Mouse (Mus musculus): ENCODE measurements around the gene Ilf2. TPM values are rescaled to one million over a fixed set of nuclear protein-coding genes. Genes with fewer than 3 reads are reported as not detected.

Ilf2 gene
- polyA plus RNA-seq, 1 experiment = 50.4 TPM

- TF ChIP-seq POLR2AphosphoS2 (IDR thresholded peaks at IDR 0.05; ENCODE audit: insufficient read length, low read depth) = no peak
- TF ChIP-seq USF1 (IDR thresholded peaks at IDR 0.05; ENCODE audit: low read depth) = no peak
- TF ChIP-seq TCF12 (IDR thresholded peaks at IDR 0.05; ENCODE audit: insufficient read depth, poor library complexity, severe bottlenecking) = no peak
- TF ChIP-seq MYOD1 (IDR thresholded peaks at IDR 0.05; ENCODE audit: control insufficient read depth in 1 of 3, insufficient read length in 2 of 3, low read depth in 2 of 3) = no peak
- TF ChIP-seq REST (IDR thresholded peaks at IDR 0.05; ENCODE audit: insufficient read depth, insufficient read length) = no peak
- TF ChIP-seq SRF (IDR thresholded peaks at IDR 0.05; ENCODE audit: control insufficient read depth, insufficient read length, low read depth) = no peak
- Histone ChIP-seq H3K36me3 (ENCODE audit: control insufficient read depth, insufficient read depth) (peaks cover 30% of the 10 kb centered on the region), H3ac (ENCODE audit: control insufficient read depth, insufficient read length) (peak overlapping the region; percentile 65), H3K4me3 (peak overlapping the region; percentile 91), H3K4me2 (ENCODE audit: low read depth) (peak overlapping the region; percentile 92), H3K27me3 (ENCODE audit: control insufficient read depth, insufficient read depth, insufficient read length) (no peaks in the 10 kb centered on the region), H3K79me2 (ENCODE audit: control insufficient read depth, insufficient read depth) (peaks cover 43% of the 10 kb centered on the region)
These were observed 33.8 kb downstream of the Ilf2 start for GRCm38 (mm10) chr3:90509747-90510123.

GRCm38 (mm10) chr3:90512276-90512675, 36.4 kb downstream of the Ilf2 start:
- Histone ChIP-seq H3K4me2 (ENCODE audit: low read depth) (no peak overlapping the region), H3K27me3 (ENCODE audit: control insufficient read depth, insufficient read depth, insufficient read length) (no peaks in the 10 kb centered on the region), H3ac (ENCODE audit: control insufficient read depth, insufficient read length) (no peak overlapping the region), H3K79me2 (ENCODE audit: control insufficient read depth, insufficient read depth) (peaks cover 19% of the 10 kb centered on the region), H3K36me3 (ENCODE audit: control insufficient read depth, insufficient read depth) (peaks cover 5% of the 10 kb centered on the region), H3K4me3 (no peak overlapping the region)
- no peak for TF ChIP-seq TCF12 (IDR thresholded peaks at IDR 0.05; ENCODE audit: insufficient read depth, poor library complexity, severe bottlenecking)
- no peak for TF ChIP-seq POLR2A (IDR thresholded peaks at IDR 0.05; ENCODE audit: insufficient read length, low read depth)

- peak overlapping the region; percentile 96 for H3K4me2 ChIP-seq (ENCODE audit: low read depth)
- no peak for TF ChIP-seq CEBPB (IDR thresholded peaks at IDR 0.05; ENCODE audit: insufficient read depth, poor library complexity, severe bottlenecking)
- TF ChIP-seq POLR2AphosphoS2 (IDR thresholded peaks at IDR 0.05; ENCODE audit: insufficient read length, low read depth) = no peak
- no peak for TF ChIP-seq MYOD1 (IDR thresholded peaks at IDR 0.05; ENCODE audit: control insufficient read depth in 1 of 3, insufficient read length in 2 of 3, low read depth in 2 of 3)
- no peak for TF ChIP-seq TCF3 (IDR thresholded peaks at IDR 0.05; ENCODE audit: insufficient read length, low read depth)
- TF ChIP-seq MAX (IDR thresholded peaks at IDR 0.05; ENCODE audit: low read depth) = no peak
- no peak for TF ChIP-seq E2F4 (IDR thresholded peaks at IDR 0.05; ENCODE audit: insufficient read depth)
- no peak for TF ChIP-seq USF1 (IDR thresholded peaks at IDR 0.05; ENCODE audit: low read depth)
- TF ChIP-seq TCF12 (IDR thresholded peaks at IDR 0.05; ENCODE audit: insufficient read depth, poor library complexity, severe bottlenecking) = no peak
- no peak for TF ChIP-seq POLR2A (IDR thresholded peaks at IDR 0.05; ENCODE audit: insufficient read length, low read depth)
- TF ChIP-seq REST (IDR thresholded peaks at IDR 0.05; ENCODE audit: insufficient read depth, insufficient read length) = no peak
- no peak for TF ChIP-seq SRF (IDR thresholded peaks at IDR 0.05; ENCODE audit: control insufficient read depth, insufficient read length, low read depth)
- TF ChIP-seq MYOG (IDR thresholded peaks at IDR 0.05; ENCODE audit: control insufficient read depth in 1 of 3, insufficient read depth in 1 of 3, insufficient read length in 2 of 3, low read depth in 2 of 3) = no peak
- H3ac ChIP-seq (ENCODE audit: control insufficient read depth, insufficient read length) = peak overlapping the region; percentile 64
- H3K4me3 ChIP-seq = peak overlapping the region; percentile 52
- no peaks in the 10 kb centered on the region for H3K36me3 ChIP-seq (ENCODE audit: control insufficient read depth, insufficient read depth)
- H3K27me3 ChIP-seq (ENCODE audit: control insufficient read depth, insufficient read depth, insufficient read length) = no peaks in the 10 kb centered on the region
- H3K79me2 ChIP-seq (ENCODE audit: control insufficient read depth, insufficient read depth) = peaks cover 10% of the 10 kb centered on the region
These were observed 37.2 kb downstream of the Ilf2 start for GRCm38 (mm10) chr3:90512948-90513642.

- Histone ChIP-seq H3K4me3 (peak within 1 kb of the TSS; percentile 52), H3K4me2 (ENCODE audit: low read depth) (peak within 1 kb of the TSS; percentile 96), H3ac (ENCODE audit: control insufficient read depth, insufficient read length) (peak within 1 kb of the TSS; percentile 64), H3K36me3 (ENCODE audit: control insufficient read depth, insufficient read depth) (no peaks in the 10 kb centered on the region), H3K27me3 (ENCODE audit: control insufficient read depth, insufficient read depth, insufficient read length) (no peaks in the 10 kb centered on the region), H3K79me2 (ENCODE audit: control insufficient read depth, insufficient read depth) (peaks cover 1% of the 10 kb centered on the region)
- TF ChIP-seq MYOG (IDR thresholded peaks at IDR 0.05; ENCODE audit: control insufficient read depth in 1 of 3, insufficient read depth in 1 of 3, insufficient read length in 2 of 3, low read depth in 2 of 3) (peak in 1 of 3 experiments; percentile 16), POLR2A (IDR thresholded peaks at IDR 0.05; ENCODE audit: insufficient read length, low read depth) (peak; percentile 66), E2F4 (IDR thresholded peaks at IDR 0.05; ENCODE audit: insufficient read depth) (no peak), MAX (IDR thresholded peaks at IDR 0.05; ENCODE audit: low read depth) (no peak), POLR2AphosphoS2 (IDR thresholded peaks at IDR 0.05; ENCODE audit: insufficient read length, low read depth) (no peak)
These were observed 38.1 kb downstream of the Ilf2 start, which contains the start of the genes S100a1 and S100a13 for GRCm38 (mm10) chr3:90513796-90514590. Gene S100a1 (minus strand): TSS chr3:90514392. Gene S100a13 (plus strand): TSS chr3:90514435.

- peak overlapping the region; percentile 52 for H3K4me3 ChIP-seq
These were observed 38.8 kb downstream of the Ilf2 start for GRCm38 (mm10) chr3:90514691-90515090.

More at GRCm38 (mm10) chr3:90514691-90515090, 38.8 kb downstream of the Ilf2 start:
- H3K79me2 ChIP-seq (ENCODE audit: control insufficient read depth, insufficient read depth) = no peaks in the 10 kb centered on the region
- peak overlapping the region; percentile 96 for H3K4me2 ChIP-seq (ENCODE audit: low read depth)
- peak overlapping the region; percentile 64 for H3ac ChIP-seq (ENCODE audit: control insufficient read depth, insufficient read length)
- H3K27me3 ChIP-seq (ENCODE audit: control insufficient read depth, insufficient read depth, insufficient read length) = no peaks in the 10 kb centered on the region
- no peaks in the 10 kb centered on the region for H3K36me3 ChIP-seq (ENCODE audit: control insufficient read depth, insufficient read depth)
- TF ChIP-seq POLR2AphosphoS2 (IDR thresholded peaks at IDR 0.05; ENCODE audit: insufficient read length, low read depth) = peak; percentile 74
- TF ChIP-seq MAX (IDR thresholded peaks at IDR 0.05; ENCODE audit: low read depth) = peak; percentile 67
- no peak for TF ChIP-seq CEBPB (IDR thresholded peaks at IDR 0.05; ENCODE audit: insufficient read depth, poor library complexity, severe bottlenecking)
- peak; percentile 74 for TF ChIP-seq POLR2A (IDR thresholded peaks at IDR 0.05; ENCODE audit: insufficient read length, low read depth)
